Mouse (Mus musculus) G1E (cell line): ENCODE results near the gene Anapc2.

ENCODE experiments used
- CTCF ChIP-seq: IDR thresholded peaks from 2 replicates; pipeline ENCODE4 v1.5.1; 2012; ENCODE audit warnings: low read depth, low read length, inconsistent platforms, mixed read lengths
- GATA1 ChIP-seq: IDR thresholded peaks from 2 replicates; pipeline ENCODE4 v1.6.1; 2012; ENCODE audit warnings: borderline replicate concordance, low read length, inconsistent platforms, mixed read lengths
- GATA2 ChIP-seq: IDR thresholded peaks from 2 replicates; pipeline ENCODE4 v1.6.1; 2012; ENCODE audit warnings: low read depth, low read length, inconsistent platforms, borderline replicate concordance
- POLR2AphosphoS5 ChIP-seq: IDR thresholded peaks from 2 replicates; pipeline ENCODE4 v1.6.1; 2012; ENCODE audit warnings: low read depth, low read length, inconsistent platforms; ENCODE audit not compliant: insufficient replicate concordance
- TAL1 ChIP-seq: conservative IDR thresholded peaks from 2 replicates; pipeline ENCODE4 v1.6.1; 2012; ENCODE audit warnings: low read depth, low read length, inconsistent platforms, mixed read lengths

DNA sequence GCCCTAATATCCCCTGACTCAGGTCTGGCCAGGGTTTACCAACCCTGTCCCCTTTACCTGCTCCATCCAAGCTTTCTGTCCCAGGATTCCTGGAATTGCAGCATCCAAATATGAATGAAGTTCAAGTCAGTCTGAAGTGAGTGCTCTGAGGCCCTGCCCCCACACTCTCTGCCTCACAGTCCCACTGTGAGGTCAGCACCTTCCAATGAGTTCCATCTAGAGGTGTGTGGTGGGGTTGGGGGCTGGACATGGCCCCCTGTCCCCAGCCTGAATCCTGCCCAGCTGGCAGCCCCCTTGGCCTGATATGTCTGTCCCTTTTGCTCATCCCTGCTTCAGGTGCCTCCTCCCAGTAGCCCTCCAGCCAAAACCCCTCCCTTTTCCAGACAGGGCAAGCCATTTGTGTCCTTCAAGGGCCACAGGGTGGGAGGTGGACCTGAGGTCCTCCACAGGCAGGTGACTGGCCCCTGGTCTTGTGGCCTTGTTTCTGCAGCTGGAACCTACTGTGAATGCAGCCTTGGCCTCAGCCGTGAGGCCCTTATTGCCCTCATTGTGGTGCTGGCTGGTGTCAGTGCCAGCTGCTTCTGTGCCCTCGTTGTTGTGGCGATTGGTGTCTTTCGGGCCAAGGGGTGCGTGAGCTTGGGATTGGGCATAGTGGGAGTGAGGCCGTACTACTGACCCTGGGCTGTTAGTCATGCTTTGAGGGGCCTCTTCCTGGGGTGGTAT is 15.8 kb downstream of the Anapc2 start, which contains the start of gene Tmem210:
- TF ChIP-seq CTCF (no peak), TAL1 (no peak), GATA1 (no peak), GATA2 (no peak), POLR2AphosphoS5 (no peak)
